Mouse (Mus musculus) forebrain, postnatal 0 days (tissue): ENCODE results near the gene Rac1. TPM values are rescaled to one million over a fixed set of nuclear protein-coding genes. Genes with fewer than 3 reads are reported as not detected.
A peak's percentile ranks its signal among the peaks of the same experiment; 100 is the strongest.
"Not testable (repeated sequence)": the region's sequence is repeated elsewhere in the genome, so short reads cannot be mapped to it uniquely, and the experiment has no call there.

Experiments
- ATAC-seq: fragments of 200-750 bp; cut with Nextera tagmentation; 2 replicates; pipeline ENCODE4 v1.8.0; 2017; ENCODE audit warnings: mild to moderate bottlenecking, moderate library complexity
- DNase-seq: peaks from one replicate; pipeline ENCODE4 v3.0.0-alpha.2; 2015
- H3K27ac ChIP-seq: fragments of 300-500 bp; sonication (generic); 2 replicates; pipeline ENCODE4 v1.5.1; 2014; ENCODE audit warnings: low read depth, mild to moderate bottlenecking, antibody characterized with exemption, low read length, moderate library complexity, mixed read lengths
- H3K27me3 ChIP-seq: fragments of 300-500 bp; sonication (generic); 2 replicates; pipeline ENCODE4 v1.6.1; 2014; ENCODE audit warnings: mild to moderate bottlenecking, low read length, mixed read lengths; ENCODE audit not compliant: insufficient read depth
- H3K36me3 ChIP-seq: fragments of 300-500 bp; sonication (generic); 2 replicates; pipeline ENCODE4 v1.6.1; 2014; ENCODE audit warnings: mild to moderate bottlenecking, moderate library complexity; ENCODE audit not compliant: insufficient read depth
- H3K4me1 ChIP-seq: fragments of 300-500 bp; sonication (generic); 2 replicates; pipeline ENCODE4 v1.6.1; 2014; ENCODE audit warnings: antibody characterized with exemption; ENCODE audit not compliant: insufficient read depth
- H3K4me2 ChIP-seq: fragments of 300-500 bp; sonication (generic); 2 replicates; pipeline ENCODE4 v1.6.1; 2014; ENCODE audit warnings: low read depth, mild to moderate bottlenecking, moderate library complexity
- H3K4me3 ChIP-seq: fragments of 300-500 bp; sonication (generic); 2 replicates; pipeline ENCODE4 v1.5.1; 2014; ENCODE audit warnings: low read depth, low read length, mixed read lengths
- H3K9ac ChIP-seq: fragments of 300-500 bp; sonication (generic); 2 replicates; pipeline ENCODE4 v1.6.1; 2014; ENCODE audit warnings: mild to moderate bottlenecking
- H3K9me3 ChIP-seq: fragments of 300-500 bp; sonication (generic); 2 replicates; pipeline ENCODE4 v1.6.1; 2016; ENCODE audit warnings: low read length
- CTCF ChIP-seq: sonication (generic); IDR thresholded peaks from 2 replicates; pipeline ENCODE4 v1.5.1; 2016; ENCODE audit warnings: antibody characterized with exemption, control low read depth, low read depth
- WGBS: fragments of 180-500 bp; shearing (Covaris S2); extraction: QIAGEN DNeasy Blood & Tissue Kit; methylation state at CpG from one replicate; pipeline ENCODE4 v1.1.7; 2014; 5-methylcytosine and 5-hydroxymethylcytosine counted together
- polyA plus RNA-seq: library from polyadenylated mRNA; unstranded; fragments of >200 nt; fragmentation: Nextera tagmentation; extraction: Ambion mirVana; gene quantifications from 2 replicates; pipeline ENCODE4 v1.2.1, GENCODE M21; 2015
- total RNA-seq: library from RNA; depleted of rRNA; stranded (reverse); fragments of >200 nt; gene quantifications from 2 replicates; pipeline ENCODE4 v1.2.3, GENCODE M21; 2014

The Rac1 gene
- total and polyA plus RNA-seq, 2 experiments from 2014 or later: 197 to 501 TPM

- TF ChIP-seq CTCF: no peak
- Histone ChIP-seq H3K27ac (no peak overlapping the region), H3K36me3 (peaks cover 11% of the 10 kb centered on the region; the same call in 1 of the 2 replicates), H3K9me3 (no peaks in the 10 kb centered on the region), H3K4me1 (no peaks in the 10 kb centered on the region), H3K27me3 (no peaks in the 10 kb centered on the region), H3K4me3 (no peak overlapping the region), H3K9ac (no peak overlapping the region), H3K4me2 (no peak overlapping the region)
- WGBS: 79% methylated on average over 14 of the region's 14 CpGs
- ATAC-seq (no peak), DNase-seq (no peak)
Observed at GRCm38 (mm10) chr5:143561544-143562185, 33.8 kb upstream of the Rac1 start.

GRCm38 (mm10) chr5:143561009-143561408 is 33.2 kb upstream of the Rac1 start:
- TF ChIP-seq CTCF: no peak
- ATAC-seq: no peak
- WGBS: 95% methylated on average over 4 of the region's 4 CpGs

GRCm38 (mm10) chr5:143558731-143559130 is 30.9 kb upstream of the Rac1 start:
- H3K4me2 ChIP-seq: no peak overlapping the region
- ATAC-seq: no peak

More at GRCm38 (mm10) chr5:143561009-143561408, 33.2 kb upstream of the Rac1 start:
- DNase-seq: no peak
- Histone ChIP-seq H3K27ac (no peak overlapping the region), H3K27me3 (no peaks in the 10 kb centered on the region), H3K9me3 (no peaks in the 10 kb centered on the region), H3K9ac (no peak overlapping the region), H3K36me3 (peaks cover 11% of the 10 kb centered on the region; the same call in 1 of the 2 replicates), H3K4me1 (no peaks in the 10 kb centered on the region), H3K4me2 (no peak overlapping the region), H3K4me3 (no peak overlapping the region)

GRCm38 (mm10) chr5:143555233-143555632 is 27.4 kb upstream of the Rac1 start:
- no peak overlapping the region for H3K27ac ChIP-seq
- no peaks in the 10 kb centered on the region for H3K27me3 ChIP-seq
- H3K4me1 ChIP-seq: peaks cover 7% of the 10 kb centered on the region; the same call in 1 of the 2 replicates
- no peak overlapping the region for H3K4me3 ChIP-seq
- ATAC-seq: no peak
- H3K4me2 ChIP-seq: no peak overlapping the region
- H3K9me3 ChIP-seq: no peaks in the 10 kb centered on the region
- TF ChIP-seq CTCF: no peak
- WGBS: 65% methylated on average over 6 of the region's 6 CpGs
- H3K9ac ChIP-seq: no peak overlapping the region
- no peak for DNase-seq
- peaks cover 12% of the 10 kb centered on the region; the same call in 1 of the 2 replicates for H3K36me3 ChIP-seq

More at GRCm38 (mm10) chr5:143558731-143559130, 30.9 kb upstream of the Rac1 start:
- Histone ChIP-seq H3K4me1 (no peaks in the 10 kb centered on the region), H3K4me3 (no peak overlapping the region), H3K27ac (no peak overlapping the region), H3K9me3 (no peaks in the 10 kb centered on the region), H3K9ac (no peak overlapping the region), H3K36me3 (peaks cover 9% of the 10 kb centered on the region), H3K27me3 (no peaks in the 10 kb centered on the region)
- no peak for DNase-seq
- TF ChIP-seq CTCF: no peak
- 86% methylated on average over 3 of the region's 3 CpGs for WGBS

GRCm38 (mm10) chr5:143552911-143553310 is 25.1 kb upstream of the Rac1 start:
- WGBS: 39% methylated on average over 6 of the region's 6 CpGs
- H3K27me3 ChIP-seq: no peaks in the 10 kb centered on the region
- H3K4me2 ChIP-seq: no peak overlapping the region
- no peaks in the 10 kb centered on the region for H3K9me3 ChIP-seq
- DNase-seq (peak; percentile 55), ATAC-seq (no peak)
- no peak overlapping the region for H3K4me3 ChIP-seq
- H3K27ac ChIP-seq: no peak overlapping the region
- H3K9ac ChIP-seq: no peak overlapping the region
- no peak for TF ChIP-seq CTCF
- H3K4me1 ChIP-seq: peaks cover 15% of the 10 kb centered on the region; the same call in 1 of the 2 replicates
- peaks cover 12% of the 10 kb centered on the region; the same call in 1 of the 2 replicates for H3K36me3 ChIP-seq

- H3K36me3 ChIP-seq, DNase-seq, ATAC-seq, H3K9me3 ChIP-seq, H3K27me3 ChIP-seq: not testable (repeated sequence)
- peaks cover 15% of the 10 kb centered on the region; the same call in 1 of the 2 replicates for H3K4me1 ChIP-seq
- H3K4me2 ChIP-seq: peak overlapping the region; percentile 79
- WGBS: 2% methylated on average over 16 of the region's 28 CpGs
- peak overlapping the region; percentile 85 for H3K9ac ChIP-seq
- peak overlapping the region; percentile 70 for H3K4me3 ChIP-seq
- H3K27ac ChIP-seq: peak overlapping the region; percentile 80
Observed at GRCm38 (mm10) chr5:143548922-143549321, 21.1 kb upstream of the Rac1 start.

- ATAC-seq: peak; percentile 97
- 6% methylated on average over 37 of the region's 37 CpGs for WGBS
Observed at GRCm38 (mm10) chr5:143548401-143548846, 20.6 kb upstream of the Rac1 start.

More at GRCm38 (mm10) chr5:143548401-143548846, 20.6 kb upstream of the Rac1 start:
- H3K27me3 ChIP-seq: no peaks in the 10 kb centered on the region
- no peaks in the 10 kb centered on the region for H3K9me3 ChIP-seq
- H3K4me1 ChIP-seq: peaks cover 15% of the 10 kb centered on the region; the same call in 1 of the 2 replicates
- peak overlapping the region; percentile 70 for H3K4me3 ChIP-seq
- TF ChIP-seq CTCF: peak; percentile 86
- DNase-seq: peak; percentile 99
- peak overlapping the region; percentile 80 for H3K27ac ChIP-seq
- H3K9ac ChIP-seq: peak overlapping the region; percentile 85
- peak overlapping the region; percentile 79 for H3K4me2 ChIP-seq
- H3K36me3 ChIP-seq: 0 out of 2 replicates have a peak, but pooled peaks cover 8% of the 10 kb centered on the region
